7 mouse cellular contexts compared by ENCODE assay signal in the genomic region with DNA sequence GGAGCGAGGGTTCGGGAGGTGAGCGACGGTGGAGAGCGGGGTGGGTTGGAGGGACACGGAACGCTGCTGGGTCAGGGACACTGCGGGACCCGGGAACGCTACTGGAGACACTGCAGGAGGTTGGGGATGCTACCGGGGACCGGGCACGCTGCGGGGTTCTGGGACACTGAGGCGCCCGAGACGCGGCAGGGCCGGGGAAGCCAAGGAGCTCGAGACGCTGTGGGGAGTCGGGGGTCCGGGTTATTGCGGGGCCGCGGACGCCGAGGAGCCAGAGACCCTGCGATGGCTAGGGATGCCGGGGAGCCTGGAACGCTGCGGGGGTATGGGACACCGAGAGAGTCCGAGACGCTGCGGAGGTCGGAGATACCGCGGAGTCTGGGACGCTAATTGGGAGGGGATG. TPM values are rescaled to one million over a fixed set of nuclear protein-coding genes. Genes with fewer than 3 reads are reported as not detected.
DNase-seq lines count a peak whose midpoint lies in the region; ATAC-seq and TF ChIP-seq lines count a peak whose summit lies in the region.

No protein-coding gene starts in this region.

- peak; percentile 71 for ATAC-seq in neural tube, embryonic 11.5 days (ENCODE audit: insufficient read depth, low FRiP score, low TSS enrichment)
- ATAC-seq in erythroid progenitor cell, adult 5-6 weeks (replicated peaks; ENCODE audit: low FRiP score, poor library complexity, severe bottlenecking): peak; percentile 61
- peak; percentile 65 for ATAC-seq in limb, embryonic 12.5 days (ENCODE audit: insufficient number of reproducible peaks, insufficient read depth, low FRiP score, low TSS enrichment, low read depth)

- H3K4me1 ChIP-seq in neural tube, embryonic 11.5 days (ENCODE audit: control insufficient read depth, insufficient read depth, low read length): peaks cover 7% of the 10 kb centered on the region
- H3K4me1 ChIP-seq in limb, embryonic 12.5 days (replicated peaks): peaks cover 9% of the 10 kb centered on the region
- 0 out of 2 replicates have a peak, but pooled peaks cover 2% of the 10 kb centered on the region for H3K4me1 ChIP-seq in small intestine, adult 2 months (ENCODE audit: control insufficient read depth, insufficient read depth, insufficient read length, low read length)

- no peak for DNase-seq in neural tube, embryonic 11.5 days (ENCODE audit: low spot score)
- no peak for DNase-seq in neural tube, embryonic 10.5 days (ENCODE audit: extremely low spot score, low spot score)
- DNase-seq in cerebellum, postnatal 36 days: no peak
- DNase-seq in thymus, postnatal 25 days: no peak

- no peak for TF ChIP-seq POLR2A in small intestine, adult 2 months (IDR thresholded peaks at IDR 0.05; ENCODE audit: low read depth, low read length)

- H3K27ac ChIP-seq in neural tube, embryonic 11.5 days (ENCODE audit: low read depth, low read length): peak overlapping the region; percentile 64
- H3K27ac ChIP-seq in limb, embryonic 12.5 days: peak overlapping the region; percentile 78
- H3K27ac ChIP-seq in small intestine, adult 2 months (ENCODE audit: insufficient read depth, low read depth, low read length): no peak overlapping the region; the same call in 1 of the 2 replicates

- H3K4me2 ChIP-seq in neural tube, embryonic 11.5 days (ENCODE audit: low read depth): peak overlapping the region; percentile 70
- peak overlapping the region; percentile 69 for H3K4me2 ChIP-seq in limb, embryonic 12.5 days

- no peaks in the 10 kb centered on the region for H3K9me3 ChIP-seq in neural tube, embryonic 11.5 days (ENCODE audit: control insufficient read depth, low read length)
- no peaks in the 10 kb centered on the region for H3K9me3 ChIP-seq in limb, embryonic 12.5 days

- 0% methylated on average over 36 of the region's 40 CpGs for WGBS in neural tube, embryonic 11.5 days
- under 1% methylated on average over 38 of the region's 40 CpGs for WGBS in limb, embryonic 12.5 days
- WGBS in small intestine, adult 2 months: 1% methylated on average over 40 of the region's 40 CpGs

- TF ChIP-seq CTCF in small intestine, adult 2 months (IDR thresholded peaks at IDR 0.05; ENCODE audit: extremely low read depth, insufficient read length, insufficient replicate concordance, low read depth, low read length): no peak

- peak overlapping the region; percentile 91 for H3K4me3 ChIP-seq in neural tube, embryonic 11.5 days (ENCODE audit: low read depth, low read length)
- H3K4me3 ChIP-seq in limb, embryonic 12.5 days (replicated peaks): peak overlapping the region; percentile 95
- peak overlapping the region; percentile 76 for H3K4me3 ChIP-seq in small intestine, adult 2 months (ENCODE audit: low read depth, low read length)

- H3K9ac ChIP-seq in neural tube, embryonic 11.5 days (ENCODE audit: low read length): peak overlapping the region; percentile 88
- peak overlapping the region; percentile 88 for H3K9ac ChIP-seq in limb, embryonic 12.5 days (replicated peaks)

- peaks cover 2% of the 10 kb centered on the region; the same call in 1 of the 2 replicates for H3K36me3 ChIP-seq in neural tube, embryonic 11.5 days (ENCODE audit: control insufficient read depth, insufficient read depth, low read length)
- peaks cover 29% of the 10 kb centered on the region for H3K36me3 ChIP-seq in limb, embryonic 12.5 days
- H3K36me3 ChIP-seq in small intestine, adult 2 months (ENCODE audit: control insufficient read depth, insufficient read depth, low read length): peaks cover 14% of the 10 kb centered on the region

- no peaks in the 10 kb centered on the region for H3K27me3 ChIP-seq in neural tube, embryonic 11.5 days (ENCODE audit: control insufficient read depth, insufficient read depth, low read length)
- no peaks in the 10 kb centered on the region for H3K27me3 ChIP-seq in limb, embryonic 12.5 days
- H3K27me3 ChIP-seq in small intestine, adult 2 months (ENCODE audit: control insufficient read depth, insufficient read depth, low read length): no peaks in the 10 kb centered on the region

RNA-seq across cellular contexts. Expression of a gene that starts 0.3 kb away (rescaled TPM):
- polyA plus RNA-seq in neural tube, embryonic 11.5 days (2014; fragmentation: Nextera tagmentation; extraction: Ambion mirVana): 0.97 and 1.0 TPM in 2 replicates
- under 0.01 TPM in 2 replicates for total RNA-seq in erythroid progenitor cell, adult 5-6 weeks (2015; ENCODE audit: low replicate concordance)
- 0.13 and 0.15 TPM in 2 replicates for total RNA-seq in erythroid progenitor cell, adult 5-6 weeks (2017; ENCODE audit: low replicate concordance)
- 0.87 and 0.92 TPM in 2 replicates for polyA plus RNA-seq in limb, embryonic 12.5 days (2016; fragmentation: Nextera tagmentation; extraction: Ambion mirVana)
- polyA plus RNA-seq in small intestine, adult 2 months (2012; rRNA removed): 0.06 and 0.11 TPM in 2 replicates

RNA-seq across cellular contexts. Expression of a gene that starts 22.7 kb away (rescaled TPM):
- polyA plus RNA-seq in neural tube, embryonic 11.5 days (2014; fragmentation: Nextera tagmentation; extraction: Ambion mirVana): 0.97 and 1.2 TPM in 2 replicates
- not detected in 2 replicates for total RNA-seq in erythroid progenitor cell, adult 5-6 weeks (2015; ENCODE audit: low replicate concordance)
- total RNA-seq in erythroid progenitor cell, adult 5-6 weeks (2017; ENCODE audit: low replicate concordance): not detected in 2 replicates
- 0.44 and 1.3 TPM in 2 replicates for polyA plus RNA-seq in limb, embryonic 12.5 days (2016; fragmentation: Nextera tagmentation; extraction: Ambion mirVana)
- 5.2 and 11.5 TPM in 2 replicates for polyA plus RNA-seq in small intestine, adult 2 months (2012; rRNA removed)
